Mouse (Mus musculus) liver, adult 2 months (tissue): Measurements from ENCODE around the gene Elf2.

Source experiments
- CTCF ChIP-seq: fragments of 200-500 bp; IDR thresholded peaks from 2 replicates; pipeline ENCODE4 v1.5.1; 2011; ENCODE audit warnings: low read depth, low read length, control low read depth
- POLR2A ChIP-seq: fragments of 200-500 bp; IDR thresholded peaks from 2 replicates; pipeline ENCODE4 v1.6.1; 2011; ENCODE audit warnings: low read length, control low read depth; ENCODE audit not compliant: insufficient read depth; ENCODE audit errors: extremely low read depth

GRCm38 (mm10) chr3:51330086-51330485 is 10.4 kb downstream of the Elf2 start:
- no peak for TF ChIP-seq CTCF
- no peak for TF ChIP-seq POLR2A
